Mouse (Mus musculus) limb, embryonic 13.5 days (tissue): Measurements from ENCODE around the gene 2010300C02Rik. TPM values are rescaled to one million over a fixed set of nuclear protein-coding genes. Genes with fewer than 3 reads are reported as not detected.

ENCODE experiments used
- ATAC-seq: fragments of 200-750 bp; cut with Nextera tagmentation; 2 replicates; pipeline ENCODE4 v1.8.0; 2017; ENCODE audit warnings: low read depth, moderate number of reproducible peaks, moderate TSS enrichment; ENCODE audit not compliant: low FRiP score
- H3K27ac ChIP-seq: fragments of 300-500 bp; sonication (generic); 2 replicates; pipeline ENCODE4 v1.5.1; 2015; ENCODE audit warnings: inconsistent platforms, mild to moderate bottlenecking, moderate library complexity
- H3K27me3 ChIP-seq: fragments of 300-500 bp; sonication (generic); 2 replicates; pipeline ENCODE4 v1.6.1; 2015; ENCODE audit warnings: mild to moderate bottlenecking, inconsistent platforms
- H3K36me3 ChIP-seq: fragments of 300-500 bp; sonication (generic); 2 replicates; pipeline ENCODE4 v1.6.1; 2015; ENCODE audit warnings: inconsistent platforms, mild to moderate bottlenecking, moderate library complexity
- H3K4me1 ChIP-seq: fragments of 300-500 bp; sonication (generic); 2 replicates; pipeline ENCODE4 v1.6.1; 2015; ENCODE audit warnings: inconsistent platforms
- H3K4me2 ChIP-seq: fragments of 300-500 bp; sonication (generic); replicated peaks from 2 replicates; pipeline ENCODE4 v1.6.1; 2015; ENCODE audit warnings: inconsistent platforms, mild to moderate bottlenecking, moderate library complexity
- H3K4me3 ChIP-seq: fragments of 300-500 bp; sonication (generic); 2 replicates; pipeline ENCODE4 v1.5.1; 2015; ENCODE audit warnings: moderate library complexity, mild to moderate bottlenecking, inconsistent platforms
- H3K9ac ChIP-seq: fragments of 300-500 bp; sonication (generic); 2 replicates; pipeline ENCODE4 v1.6.1; 2015; ENCODE audit warnings: mild to moderate bottlenecking, inconsistent platforms
- H3K9me3 ChIP-seq: fragments of 300-500 bp; sonication (generic); 2 replicates; pipeline ENCODE4 v1.6.1; 2016; ENCODE audit warnings: inconsistent platforms
- WGBS: fragments of 180-500 bp; shearing (Covaris S2); methylation state at CpG from one replicate; pipeline ENCODE4 v1.1.7; 2015; 5-methylcytosine and 5-hydroxymethylcytosine counted together
- polyA plus RNA-seq: library from polyadenylated mRNA; unstranded; fragments of >200 nt; fragmentation: Nextera tagmentation; extraction: Ambion mirVana; gene quantifications from 2 replicates; pipeline ENCODE4 v1.2.1, GENCODE M21; 2015

Gene 2010300C02Rik
- polyA plus RNA-seq, 1 experiment from 2014 or later: 2.7 TPM

DNA sequence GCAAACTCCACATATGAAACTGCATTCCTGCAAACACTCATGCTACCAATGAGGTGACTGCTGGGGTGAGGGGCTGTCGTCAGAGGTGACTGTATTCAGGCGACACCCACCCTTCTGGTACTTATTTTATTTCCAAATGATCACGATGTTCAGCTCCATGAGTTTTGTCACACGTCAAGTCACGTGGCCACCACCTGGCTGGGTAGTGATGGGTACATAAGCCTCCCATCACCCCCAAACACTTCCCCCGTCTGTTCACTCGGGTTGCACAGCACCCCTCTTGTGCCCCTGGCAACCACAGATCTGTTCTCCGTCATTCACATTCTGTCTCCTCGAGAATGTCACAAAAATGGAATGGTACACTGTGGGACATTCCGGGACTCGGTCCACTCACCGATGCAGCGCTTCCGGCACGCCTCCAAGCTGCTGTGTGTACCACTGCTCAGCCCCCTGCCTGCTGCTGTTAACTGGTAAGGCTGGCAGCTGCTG, 32.9 kb downstream of the 2010300C02Rik start:
- ATAC-seq: no peak
- H3K27ac ChIP-seq: no peak overlapping the region
- 0 out of 2 replicates have a peak, but pooled peaks cover 6% of the 10 kb centered on the region for H3K9me3 ChIP-seq
- H3K36me3 ChIP-seq: no peaks in the 10 kb centered on the region
- no peak overlapping the region for H3K4me3 ChIP-seq
- no peaks in the 10 kb centered on the region for H3K27me3 ChIP-seq
- WGBS: 74% methylated on average over 15 of the region's 15 CpGs
- H3K9ac ChIP-seq: no peak overlapping the region
- no peak overlapping the region for H3K4me2 ChIP-seq
- H3K4me1 ChIP-seq: peaks cover 20% of the 10 kb centered on the region

DNA sequence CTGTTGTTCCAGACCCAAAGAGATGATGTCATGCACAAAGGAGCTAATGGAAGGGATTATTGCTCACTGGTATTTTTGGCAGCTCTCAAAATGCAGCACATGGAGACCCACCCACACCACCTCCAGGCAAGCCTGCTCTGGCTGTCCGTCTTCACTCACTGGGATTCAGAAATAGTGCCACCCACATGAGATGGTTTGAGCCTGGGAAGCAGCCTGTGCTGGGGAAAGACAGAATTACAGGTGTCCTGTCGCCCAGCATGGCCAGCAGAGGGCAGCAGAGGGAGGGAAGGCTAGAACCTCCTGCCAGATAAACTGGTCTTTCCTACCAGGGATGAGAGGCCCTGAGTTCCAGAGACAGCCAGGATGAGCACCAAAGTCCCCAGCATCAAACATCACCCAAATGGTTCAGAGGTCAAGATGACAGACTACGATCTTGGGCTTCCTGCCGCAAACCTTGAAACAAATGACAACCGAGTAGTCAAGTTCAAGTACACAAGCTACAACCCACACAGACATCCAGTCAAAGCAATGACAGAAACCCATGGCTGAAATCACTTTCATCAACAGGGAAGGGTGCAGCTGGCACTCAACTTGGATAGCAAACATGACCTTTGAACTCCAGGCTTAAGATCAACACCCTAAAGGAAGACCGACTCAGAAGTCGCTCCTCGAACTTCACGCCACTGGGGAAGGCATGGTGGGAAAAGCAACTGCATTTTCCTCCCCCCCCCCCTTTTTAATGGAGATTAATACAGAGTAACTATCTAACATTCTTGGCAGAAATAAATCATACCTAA, 41.4 kb downstream of the 2010300C02Rik start:
- H3K27ac ChIP-seq: no peak overlapping the region
- H3K4me2 ChIP-seq: no peak overlapping the region
- H3K36me3 ChIP-seq: no peaks in the 10 kb centered on the region
- H3K9me3 ChIP-seq: no peaks in the 10 kb centered on the region
- H3K4me1 ChIP-seq: no peaks in the 10 kb centered on the region
- no peaks in the 10 kb centered on the region for H3K27me3 ChIP-seq
- WGBS: 68% methylated on average over 9 of the region's 9 CpGs
- H3K9ac ChIP-seq: no peak overlapping the region
- no peak overlapping the region for H3K4me3 ChIP-seq
- peak; percentile 11; the same call in 1 of the 2 replicates for ATAC-seq

DNA sequence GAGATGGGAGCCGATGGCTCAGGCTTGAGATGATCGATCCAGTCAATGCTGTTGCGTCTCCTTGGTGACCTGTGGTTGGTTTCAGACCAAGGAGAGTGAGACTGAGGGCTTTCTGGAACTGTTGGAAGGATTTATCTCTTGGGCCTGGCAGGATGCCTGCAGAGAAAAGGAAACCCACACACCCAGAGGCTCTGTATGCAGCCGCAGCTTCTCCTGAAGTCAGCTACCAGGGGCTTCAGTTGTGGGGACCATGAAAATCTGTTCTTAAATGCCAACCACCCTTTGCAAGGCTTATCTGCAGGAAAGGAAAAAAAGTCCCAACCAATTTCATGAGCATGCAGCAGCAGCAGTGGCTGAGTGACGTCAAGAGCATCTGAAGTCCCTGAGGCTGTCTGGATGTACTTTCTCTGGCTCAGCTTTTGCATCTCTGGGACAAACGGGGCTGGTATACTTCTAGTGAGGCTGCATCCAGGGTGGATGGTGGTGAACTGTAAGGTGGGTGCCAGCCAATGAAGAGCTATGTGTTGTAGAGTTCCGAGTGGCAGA, 42.8 kb downstream of the 2010300C02Rik start:
- no peak overlapping the region for H3K4me3 ChIP-seq
- no peak overlapping the region for H3K4me2 ChIP-seq
- no peaks in the 10 kb centered on the region for H3K9me3 ChIP-seq
- no peak for ATAC-seq
- 80% methylated on average over 7 of the region's 7 CpGs for WGBS
- H3K36me3 ChIP-seq: no peaks in the 10 kb centered on the region
- no peak overlapping the region for H3K9ac ChIP-seq
- no peak overlapping the region for H3K27ac ChIP-seq
- H3K27me3 ChIP-seq: no peaks in the 10 kb centered on the region
- no peaks in the 10 kb centered on the region for H3K4me1 ChIP-seq

DNA sequence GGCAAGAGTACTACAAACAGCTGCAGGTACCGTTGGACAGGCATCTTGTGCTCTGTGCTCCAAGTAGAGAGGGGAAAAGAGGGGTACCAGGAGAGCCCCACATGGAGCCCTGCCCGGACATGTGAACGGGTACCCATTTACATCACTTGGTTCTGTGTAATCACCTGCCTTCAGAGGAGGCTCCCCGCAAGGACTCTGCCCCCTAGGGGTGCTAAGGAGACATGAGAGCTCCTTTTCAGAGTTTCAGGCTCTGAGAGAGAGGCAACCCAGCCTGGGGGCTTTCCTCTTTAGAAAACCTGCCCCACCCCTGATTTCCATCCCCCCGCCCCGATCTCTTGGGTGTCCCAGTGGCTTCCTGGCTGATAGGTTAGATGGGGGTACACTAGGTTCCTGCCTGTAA, 44.4 kb downstream of the 2010300C02Rik start:
- ATAC-seq: no peak
- Histone ChIP-seq H3K27me3 (no peaks in the 10 kb centered on the region), H3K36me3 (no peaks in the 10 kb centered on the region), H3K9me3 (no peaks in the 10 kb centered on the region), H3K4me2 (no peak overlapping the region), H3K9ac (no peak overlapping the region), H3K4me3 (no peak overlapping the region), H3K27ac (no peak overlapping the region), H3K4me1 (no peaks in the 10 kb centered on the region)
- 61% methylated on average over 6 of the region's 6 CpGs for WGBS

DNA sequence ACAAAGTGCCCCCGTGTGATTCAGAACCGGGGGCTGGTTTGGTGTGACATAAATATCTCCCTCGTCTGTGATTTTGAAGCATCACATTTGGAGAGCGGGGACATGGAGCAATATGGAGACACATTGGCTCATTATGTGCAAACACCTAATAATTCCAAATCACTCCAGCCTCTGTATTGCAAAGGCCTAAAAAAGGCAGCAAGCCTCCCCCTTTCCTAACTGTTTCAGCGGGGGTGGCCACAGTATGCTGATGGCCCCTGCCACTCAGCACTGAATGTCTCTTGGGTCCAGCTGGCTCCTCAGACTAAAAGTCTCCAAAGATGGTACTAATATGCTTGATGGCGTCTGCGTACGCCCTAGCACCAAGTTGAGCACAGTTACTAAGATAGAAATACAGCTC, 45.6 kb downstream of the 2010300C02Rik start:
- H3K36me3 ChIP-seq: no peaks in the 10 kb centered on the region
- no peaks in the 10 kb centered on the region for H3K4me1 ChIP-seq
- H3K27ac ChIP-seq: no peak overlapping the region
- no peak overlapping the region for H3K9ac ChIP-seq
- no peaks in the 10 kb centered on the region for H3K27me3 ChIP-seq
- no peaks in the 10 kb centered on the region for H3K9me3 ChIP-seq
- H3K4me3 ChIP-seq: no peak overlapping the region
- 88% methylated on average over 8 of the region's 8 CpGs for WGBS
- ATAC-seq: no peak
- H3K4me2 ChIP-seq: no peak overlapping the region

DNA sequence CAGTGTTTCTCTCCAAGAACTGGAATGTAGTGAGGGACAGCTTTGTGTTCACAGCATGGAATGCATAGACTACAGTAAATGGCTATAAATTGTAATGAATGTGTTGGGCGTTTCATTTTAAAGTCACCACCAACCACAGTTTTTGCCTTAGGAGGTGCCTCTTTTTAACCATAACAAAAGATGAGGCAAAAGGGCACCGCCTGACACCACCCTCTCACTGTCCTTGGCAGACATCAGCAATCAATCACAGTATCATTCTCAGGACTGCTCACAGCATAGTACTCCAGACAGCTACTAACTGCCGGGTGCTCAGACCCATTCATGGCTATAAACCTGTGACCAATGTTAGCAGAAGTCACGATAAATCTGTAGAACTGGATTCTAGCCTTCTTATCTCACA, 48.6 kb downstream of the 2010300C02Rik start:
- Histone ChIP-seq H3K9ac (no peak overlapping the region), H3K4me3 (no peak overlapping the region), H3K27me3 (no peaks in the 10 kb centered on the region), H3K4me2 (no peak overlapping the region), H3K27ac (no peak overlapping the region), H3K9me3 (no peaks in the 10 kb centered on the region), H3K4me1 (no peaks in the 10 kb centered on the region), H3K36me3 (no peaks in the 10 kb centered on the region)
- no peak for ATAC-seq
- 66% methylated on average over 4 of the region's 4 CpGs for WGBS

DNA sequence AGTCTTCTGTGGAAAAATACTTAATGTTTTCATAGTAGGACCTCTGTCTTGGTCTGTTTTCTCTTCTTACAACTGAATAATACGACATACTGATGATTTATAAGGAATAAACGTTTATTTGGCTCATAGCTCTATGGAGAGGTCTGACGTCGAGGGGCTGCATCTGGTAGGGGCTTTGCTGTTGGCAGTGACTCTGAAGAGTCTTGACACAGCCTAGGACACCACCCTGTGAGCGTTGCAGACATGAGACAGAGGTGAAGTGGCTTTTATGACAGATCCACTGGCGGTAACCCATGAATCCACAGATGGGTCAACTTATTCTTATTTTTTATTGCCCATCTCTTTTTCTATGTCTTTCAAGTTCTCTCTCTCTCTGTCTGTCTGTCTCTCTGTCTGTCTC, 52.5 kb downstream of the 2010300C02Rik start:
- 79% methylated on average over 6 of the region's 6 CpGs for WGBS
- Histone ChIP-seq H3K27ac (no peak overlapping the region), H3K4me1 (no peaks in the 10 kb centered on the region), H3K9me3 (no peaks in the 10 kb centered on the region), H3K4me3 (no peak overlapping the region), H3K9ac (no peak overlapping the region), H3K36me3 (no peaks in the 10 kb centered on the region), H3K4me2 (no peak overlapping the region), H3K27me3 (no peaks in the 10 kb centered on the region)
- ATAC-seq: no peak

DNA sequence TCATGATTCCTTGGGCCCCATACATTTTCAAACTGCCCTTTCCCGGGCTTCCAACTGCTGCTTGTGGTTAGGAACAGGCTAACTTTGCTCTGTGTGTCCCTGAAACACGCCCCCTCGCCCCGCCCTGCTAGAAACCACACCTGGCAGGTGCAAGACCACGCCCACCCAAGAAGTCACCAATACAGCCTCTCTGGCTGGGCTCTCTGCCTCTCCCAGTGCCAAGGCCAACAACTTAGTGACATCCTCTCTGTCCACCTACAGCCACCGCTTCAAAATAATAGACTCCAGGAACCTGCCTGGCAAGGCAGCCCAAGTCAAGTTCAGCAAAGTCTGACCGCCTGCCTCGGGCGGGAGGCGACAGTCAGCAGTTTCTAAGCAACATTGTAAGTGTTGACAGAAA, 53.3 kb downstream of the 2010300C02Rik start:
- 45% methylated on average over 10 of the region's 10 CpGs for WGBS
- Histone ChIP-seq H3K4me3 (no peak overlapping the region), H3K9me3 (no peaks in the 10 kb centered on the region), H3K4me2 (no peak overlapping the region), H3K27ac (no peak overlapping the region), H3K36me3 (no peaks in the 10 kb centered on the region), H3K27me3 (no peaks in the 10 kb centered on the region), H3K9ac (no peak overlapping the region), H3K4me1 (no peaks in the 10 kb centered on the region)
- ATAC-seq: no peak

DNA sequence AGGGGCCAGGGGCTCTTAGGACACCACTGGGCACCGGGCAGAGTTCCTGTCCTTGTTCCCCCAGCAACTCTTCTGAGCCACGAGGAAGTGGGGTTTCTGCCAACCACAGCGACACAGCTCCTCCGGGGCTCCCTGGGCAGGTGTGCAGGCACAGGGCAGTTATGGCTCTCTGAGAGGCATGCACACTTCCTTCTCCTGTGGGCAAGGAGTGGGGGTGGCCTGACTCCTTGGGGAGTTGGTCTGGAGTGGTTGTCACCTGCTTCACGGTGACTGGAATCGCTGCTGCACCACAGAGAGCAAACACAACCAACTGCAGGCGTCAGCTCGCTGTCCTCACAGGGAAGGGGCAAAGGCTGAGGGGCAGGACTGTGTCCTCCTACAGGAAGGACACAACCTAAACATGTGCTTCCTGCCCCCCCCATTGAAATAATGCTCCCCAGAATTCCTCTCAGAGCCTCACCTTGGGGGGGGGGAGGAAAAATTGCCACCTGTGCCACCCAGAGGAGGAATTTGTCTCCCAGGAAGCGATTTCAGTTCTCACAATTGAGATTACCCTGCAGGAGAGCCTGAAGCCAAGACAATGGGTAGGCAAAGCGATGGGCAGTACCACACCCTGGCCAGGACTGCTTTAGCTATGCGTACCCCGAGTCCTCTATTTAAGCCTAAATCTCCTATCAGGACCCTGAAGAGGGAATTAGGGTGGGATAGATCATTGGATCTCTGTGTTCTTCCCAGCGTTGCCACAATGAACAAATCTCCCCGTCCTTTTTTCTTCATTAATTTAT, 54.2 kb downstream of the 2010300C02Rik start:
- Histone ChIP-seq H3K9me3 (no peaks in the 10 kb centered on the region), H3K27me3 (no peaks in the 10 kb centered on the region), H3K4me2 (no peak overlapping the region), H3K27ac (no peak overlapping the region), H3K4me1 (no peaks in the 10 kb centered on the region), H3K9ac (no peak overlapping the region), H3K36me3 (no peaks in the 10 kb centered on the region), H3K4me3 (no peak overlapping the region)
- no peak for ATAC-seq
- WGBS: 61% methylated on average over 14 of the region's 14 CpGs

DNA sequence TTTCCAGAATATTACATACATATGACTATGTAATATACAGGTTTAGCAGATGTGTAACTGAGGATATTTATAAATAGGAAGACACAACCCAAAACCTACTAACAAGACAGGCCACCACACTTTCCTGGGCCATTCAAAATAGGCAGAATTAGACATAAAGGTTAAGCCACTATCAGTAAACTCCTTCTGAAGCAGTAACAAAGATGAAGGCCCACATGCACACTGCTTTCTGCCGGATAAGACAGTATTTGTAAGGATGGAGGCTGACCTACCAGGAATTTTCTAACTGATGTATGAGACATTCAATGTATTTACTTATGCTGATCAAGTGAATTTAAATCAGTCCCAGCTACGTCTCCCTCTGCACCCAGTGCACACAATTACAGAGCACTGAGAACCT, 55.4 kb downstream of the 2010300C02Rik start:
- Histone ChIP-seq H3K36me3 (no peaks in the 10 kb centered on the region), H3K4me1 (no peaks in the 10 kb centered on the region), H3K9ac (no peak overlapping the region), H3K9me3 (no peaks in the 10 kb centered on the region), H3K27me3 (no peaks in the 10 kb centered on the region), H3K4me2 (no peak overlapping the region), H3K4me3 (no peak overlapping the region), H3K27ac (no peak overlapping the region)
- ATAC-seq: no peak
- WGBS: 81% methylated on average over 2 of the region's 2 CpGs

DNA sequence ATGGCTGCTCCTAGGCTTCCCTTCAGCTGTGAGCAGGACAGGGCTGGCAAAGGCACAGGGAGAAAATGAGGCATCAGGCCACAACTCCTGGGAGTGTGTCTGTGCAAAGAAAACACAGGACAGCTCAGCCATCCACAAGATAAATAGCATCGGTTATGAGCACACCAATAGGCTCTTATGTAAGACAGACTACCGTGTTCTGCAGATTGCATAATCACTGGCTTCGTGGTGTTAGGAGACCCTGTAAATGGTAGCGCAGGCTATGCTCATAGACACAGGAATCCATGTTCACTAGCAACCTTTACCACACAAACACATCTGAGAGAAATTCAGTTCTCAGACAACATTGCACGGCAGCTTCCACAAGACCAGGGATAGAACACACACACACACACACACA, 56.3 kb downstream of the 2010300C02Rik start:
- no peak overlapping the region for H3K4me2 ChIP-seq
- no peaks in the 10 kb centered on the region for H3K4me1 ChIP-seq
- no peaks in the 10 kb centered on the region for H3K9me3 ChIP-seq
- no peak overlapping the region for H3K4me3 ChIP-seq
- WGBS: 79% methylated on average over 5 of the region's 5 CpGs
- ATAC-seq: no peak
- no peaks in the 10 kb centered on the region for H3K27me3 ChIP-seq
- H3K27ac ChIP-seq: no peak overlapping the region
- no peaks in the 10 kb centered on the region for H3K36me3 ChIP-seq
- no peak overlapping the region for H3K9ac ChIP-seq

DNA sequence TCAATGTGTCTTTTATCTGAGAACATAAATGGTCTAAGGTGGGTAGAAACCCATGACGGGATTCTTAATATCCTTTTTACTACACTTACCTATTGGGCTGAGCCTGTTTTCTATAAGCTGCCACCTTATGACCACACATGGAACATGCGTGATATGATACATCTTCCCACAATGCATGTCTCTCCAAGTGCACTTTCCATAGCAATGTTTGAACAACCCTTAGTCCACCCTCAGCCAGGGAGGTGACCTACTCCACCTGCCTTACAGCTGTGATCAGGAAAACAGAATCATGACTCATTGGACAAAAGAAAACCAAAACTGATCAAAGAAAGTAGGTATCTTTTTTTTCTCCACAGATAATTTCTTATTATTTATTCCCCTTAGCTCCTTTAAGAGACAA, 63.9 kb downstream of the 2010300C02Rik start:
- WGBS: 91% methylated on average over 2 of the region's 2 CpGs
- no peak overlapping the region for H3K4me2 ChIP-seq
- H3K36me3 ChIP-seq: no peaks in the 10 kb centered on the region
- H3K27ac ChIP-seq: no peak overlapping the region
- no peak for ATAC-seq
- no peaks in the 10 kb centered on the region for H3K27me3 ChIP-seq
- no peak overlapping the region for H3K9ac ChIP-seq
- no peak overlapping the region for H3K4me3 ChIP-seq
- H3K9me3 ChIP-seq: no peaks in the 10 kb centered on the region; the same call in 1 of the 2 replicates
- no peaks in the 10 kb centered on the region for H3K4me1 ChIP-seq
